Mouse (Mus musculus): ENCODE measurements around the gene Tfeb. TPM values are rescaled to one million over a fixed set of nuclear protein-coding genes. Genes with fewer than 3 reads are reported as not detected.

The Tfeb gene
- total and polyA plus RNA-seq, 3 experiments, result 16.4 to 22.8 TPM; not detected in 1

- Histone ChIP-seq H3K4me1 (ENCODE audit: control insufficient read depth in 1 of 2, insufficient read depth in 2 of 2, low read length in 2 of 2) (no peaks in the 10 kb centered on the region), H3K79me2 (ENCODE audit: control insufficient read depth, insufficient read depth, low read length, poor library complexity) (no peaks in the 10 kb centered on the region), H3K36me3 (ENCODE audit: control insufficient read depth in 1 of 2, insufficient read depth in 2 of 2, low read length in 2 of 2) (no peaks in the 10 kb centered on the region), H3K4me3 (ENCODE audit: control insufficient read depth in 1 of 2, insufficient read depth in 1 of 2, low read depth in 2 of 2, low read length in 2 of 2) (no peak overlapping the region), H3K27ac (ENCODE audit: control insufficient read depth, low read depth, low read length) (no peak overlapping the region), H3K9me3 (replicated peaks; ENCODE audit: insufficient read depth, low read length) (no peaks in the 10 kb centered on the region), H3K9ac (ENCODE audit: control insufficient read depth, low read depth, low read length, poor library complexity, severe bottlenecking) (no peak overlapping the region), H3K27me3 (ENCODE audit: control insufficient read depth in 1 of 2, insufficient read depth in 2 of 2, low read length in 2 of 2) (0 out of 4 replicates have a peak, but pooled peaks cover 0 to 2% of the 10 kb centered on the region in 2 experiments)
- no peak for TF ChIP-seq JUND (IDR thresholded peaks at IDR 0.05; ENCODE audit: low read depth, low read length)
- no peak for TF ChIP-seq HCFC1 (IDR thresholded peaks at IDR 0.05; ENCODE audit: low read depth, low read length)
- no peak for TF ChIP-seq TCF12 (IDR thresholded peaks at IDR 0.05; ENCODE audit: low read depth, low read length)
- no peak for TF ChIP-seq MXI1 (IDR thresholded peaks at IDR 0.05; ENCODE audit: low read depth, low read length)
- TF ChIP-seq UBTF (IDR thresholded peaks at IDR 0.05; ENCODE audit: borderline replicate concordance, insufficient read depth, low read depth, low read length), result no peak
- no peak for TF ChIP-seq POLR2AphosphoS2 (IDR thresholded peaks at IDR 0.05; ENCODE audit: low read length)
- TF ChIP-seq BHLHE40 (IDR thresholded peaks at IDR 0.05; ENCODE audit: borderline replicate concordance, low read depth, low read length), result no peak
- no peak for TF ChIP-seq MEF2A (IDR thresholded peaks at IDR 0.05; ENCODE audit: extremely low read depth, insufficient replicate concordance, low read depth, low read length, poor library complexity, severe bottlenecking)
- no peak for TF ChIP-seq ZNF384 (IDR thresholded peaks at IDR 0.05; ENCODE audit: low read depth, low read length)
- no peak for TF ChIP-seq NELFE (IDR thresholded peaks at IDR 0.05; ENCODE audit: low read depth, low read length)
- no peak for TF ChIP-seq ETS1 (IDR thresholded peaks at IDR 0.05; ENCODE audit: low read depth, low read length)
- TF ChIP-seq MAFK (IDR thresholded peaks at IDR 0.05; ENCODE audit: borderline replicate concordance, low read depth, low read length), result no peak
- TF ChIP-seq MYC (IDR thresholded peaks at IDR 0.05; ENCODE audit: low read depth, low read length), result no peak
- no peak for TF ChIP-seq MAX (IDR thresholded peaks at IDR 0.05; ENCODE audit: low read length)
- no peak for TF ChIP-seq NRF1 (IDR thresholded peaks at IDR 0.05; ENCODE audit: insufficient read depth, low read depth, low read length, poor library complexity, severe bottlenecking)
- no peak for DNase-seq (ENCODE audit: low read depth, low spot score)
Observed at GRCm38 (mm10) chr17:47811265-47811800, 74.5 kb downstream of the Tfeb start.

DNA sequence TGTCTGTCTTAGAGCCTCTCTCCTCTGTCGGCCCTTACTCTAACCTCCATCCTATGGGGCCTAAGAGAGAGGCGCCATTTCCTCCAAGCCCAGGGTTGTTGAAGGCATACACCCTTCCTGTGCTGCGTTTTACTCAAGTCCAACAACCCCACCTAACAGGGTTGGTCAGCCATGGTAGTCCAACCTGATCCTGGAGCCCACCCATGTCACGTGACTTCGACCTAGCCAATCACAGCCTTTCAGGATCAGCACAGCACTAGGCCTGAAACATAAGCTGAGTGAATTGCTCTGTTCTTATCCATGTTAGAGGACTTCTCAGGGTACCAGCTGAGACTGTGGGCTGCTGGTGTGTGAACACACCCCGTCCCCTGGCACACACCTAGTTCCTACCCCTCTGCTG, 75.4 kb downstream of the Tfeb start:
- DNase-seq (ENCODE audit: low read depth, low spot score), result no peak
- Histone ChIP-seq H3K27ac (ENCODE audit: control insufficient read depth, low read depth, low read length) (no peak overlapping the region), H3K4me3 (ENCODE audit: control insufficient read depth in 1 of 2, insufficient read depth in 1 of 2, low read depth in 2 of 2, low read length in 2 of 2) (no peak overlapping the region), H3K79me2 (ENCODE audit: control insufficient read depth, insufficient read depth, low read length, poor library complexity) (no peaks in the 10 kb centered on the region), H3K9ac (ENCODE audit: control insufficient read depth, low read depth, low read length, poor library complexity, severe bottlenecking) (no peak overlapping the region), H3K9me3 (replicated peaks; ENCODE audit: insufficient read depth, low read length) (no peaks in the 10 kb centered on the region), H3K36me3 (ENCODE audit: control insufficient read depth in 1 of 2, insufficient read depth in 2 of 2, low read length in 2 of 2) (no peaks in the 10 kb centered on the region), H3K27me3 (ENCODE audit: control insufficient read depth in 1 of 2, insufficient read depth in 2 of 2, low read length in 2 of 2) (no peaks in the 10 kb centered on the region), H3K4me1 (ENCODE audit: control insufficient read depth in 1 of 2, insufficient read depth in 2 of 2, low read length in 2 of 2) (no peaks in the 10 kb centered on the region)
- TF ChIP-seq MXI1 (IDR thresholded peaks at IDR 0.05; ENCODE audit: low read depth, low read length) (no peak), USF1 (IDR thresholded peaks at IDR 0.05; ENCODE audit: low read depth, low read length) (peak; percentile 59)
